Mouse (Mus musculus) ES-E14 (cell line): Measurements from ENCODE around the gene Crx. TPM values are rescaled to one million over a fixed set of nuclear protein-coding genes. Genes with fewer than 3 reads are reported as not detected.

Experiments
- DNase-seq: peaks from one replicate; pipeline ENCODE4 v3.0.0-alpha.2; 2013; ENCODE audit warnings: low read depth, low spot score
- H3K27ac ChIP-seq: 2 replicates; pipeline ENCODE4 v1.5.1; 2012; ENCODE audit warnings: low read depth, mild to moderate bottlenecking, low read length, moderate library complexity, mixed read lengths; ENCODE audit not compliant: poor library complexity, insufficient read depth, severe bottlenecking
- H3K36me3 ChIP-seq: 2 replicates; pipeline ENCODE4 v1.6.1; 2012; ENCODE audit warnings: mild to moderate bottlenecking, low read length, moderate library complexity, mixed read lengths; ENCODE audit not compliant: control insufficient read depth, poor library complexity, insufficient read depth, severe bottlenecking
- H3K4me1 ChIP-seq, 2 experiments: fragments of 150-350 bp in 1 of 2; sonication (generic) in 1 of 2; 2 replicates each; pipeline ENCODE4 v1.6.1; 2012; ENCODE audit warnings: low read length in 2 of 2, mild to moderate bottlenecking in 1 of 2, mixed read lengths in 1 of 2; ENCODE audit not compliant: control insufficient read depth in 2 of 2, insufficient read depth in 2 of 2, poor library complexity in 1 of 2
- H3K4me3 ChIP-seq, 2 experiments: fragments of 150-350 bp in 1 of 2; sonication (generic) in 1 of 2; 2 replicates each; pipeline ENCODE4 v1.5.1; 2012; ENCODE audit warnings: low read length in 2 of 2, low read depth in 1 of 2, mild to moderate bottlenecking in 1 of 2, mixed read lengths in 1 of 2; ENCODE audit not compliant: insufficient read depth in 1 of 2, poor library complexity in 1 of 2, severe bottlenecking in 1 of 2
- H3K9ac ChIP-seq: 2 replicates; pipeline ENCODE4 v1.6.1; 2012; ENCODE audit warnings: low read depth, mild to moderate bottlenecking, low read length, mixed read lengths; ENCODE audit not compliant: poor library complexity, insufficient read depth, severe bottlenecking
- H3K9me3 ChIP-seq: fragments of 150-350 bp; sonication (generic); 2 replicates; pipeline ENCODE4 v1.6.1; 2012; ENCODE audit warnings: low read depth, mild to moderate bottlenecking, low read length; ENCODE audit not compliant: control insufficient read depth, insufficient read depth
- CHD2 ChIP-seq: IDR thresholded peaks from 2 replicates; pipeline ENCODE4 v1.6.1; 2014; ENCODE audit warnings: mild to moderate bottlenecking, low read depth, low read length, inconsistent platforms
- HCFC1 ChIP-seq: IDR thresholded peaks from 2 replicates; pipeline ENCODE4 v1.6.1; 2012; ENCODE audit warnings: low read length, inconsistent platforms, borderline replicate concordance; ENCODE audit not compliant: insufficient read depth
- MAFK ChIP-seq: IDR thresholded peaks from 2 replicates; pipeline ENCODE4 v1.6.1; 2014; ENCODE audit warnings: mild to moderate bottlenecking, low read depth, low read length, inconsistent platforms; ENCODE audit not compliant: insufficient read depth
- ZC3H11A ChIP-seq: IDR thresholded peaks from 2 replicates; pipeline ENCODE4 v1.6.1; 2012; ENCODE audit warnings: low read depth, mild to moderate bottlenecking, inconsistent platforms, low read length, borderline replicate concordance
- ZNF384 ChIP-seq: IDR thresholded peaks from 2 replicates; pipeline ENCODE4 v1.6.1; 2012; ENCODE audit warnings: low read depth, low read length, inconsistent platforms
- in situ Hi-C, 2 experiments: fragments of 600-800 bp; cut with MboI; formaldehyde crosslinking; loops; one replicate each; pipeline ENCODE4 v1.15.1; 2025; ENCODE audit warnings: low sequenced_read_pairs in 2 of 2, inconsistent platforms in 1 of 2; ENCODE audit not compliant: unreplicated experiment in 2 of 2
- total RNA-seq: library from RNA; depleted of rRNA; stranded (reverse); fragments of 300-350 nt; gene quantifications from 2 replicates; pipeline ENCODE4 v1.2.3, GENCODE M21; 2012

The Crx gene
- total RNA-seq, 1 experiment, result not detected

DNA sequence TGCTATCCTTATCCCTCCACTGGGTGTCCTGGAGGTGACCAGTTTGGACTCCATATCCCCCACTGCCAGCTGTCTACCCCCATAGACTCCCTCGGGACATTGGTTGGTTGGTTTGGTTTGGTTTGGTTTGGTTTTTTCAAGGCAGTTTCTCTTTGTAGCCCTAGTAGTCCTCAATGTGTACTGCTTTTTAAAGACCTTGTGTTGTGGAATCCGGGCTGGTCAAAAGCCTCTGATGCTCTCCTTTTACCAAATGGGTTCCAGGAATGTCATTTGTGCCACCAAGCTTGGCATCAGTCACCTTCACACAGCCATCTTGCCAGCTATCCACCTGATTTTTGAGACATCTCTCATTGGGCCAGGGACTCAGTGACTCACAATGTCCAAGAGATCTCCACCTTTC is 35.0 kb upstream of the Crx start:
- peaks cover 0 to 9% of the 10 kb centered on the region in 2 experiments; a peak in 1 of 4 replicates for H3K4me1 ChIP-seq
- in situ Hi-C loops, result no loop called here
- no peak overlapping the region for H3K9ac ChIP-seq
- H3K27ac ChIP-seq, result no peak overlapping the region
- H3K4me3 ChIP-seq, result no peak overlapping the region
- DNase-seq, result no peak
- no peak for TF ChIP-seq CHD2
- no peak for TF ChIP-seq ZC3H11A
- TF ChIP-seq HCFC1, result no peak
- no peak for TF ChIP-seq MAFK
- H3K9me3 ChIP-seq, result no peaks in the 10 kb centered on the region
- H3K36me3 ChIP-seq, result peaks cover 21% of the 10 kb centered on the region

DNA sequence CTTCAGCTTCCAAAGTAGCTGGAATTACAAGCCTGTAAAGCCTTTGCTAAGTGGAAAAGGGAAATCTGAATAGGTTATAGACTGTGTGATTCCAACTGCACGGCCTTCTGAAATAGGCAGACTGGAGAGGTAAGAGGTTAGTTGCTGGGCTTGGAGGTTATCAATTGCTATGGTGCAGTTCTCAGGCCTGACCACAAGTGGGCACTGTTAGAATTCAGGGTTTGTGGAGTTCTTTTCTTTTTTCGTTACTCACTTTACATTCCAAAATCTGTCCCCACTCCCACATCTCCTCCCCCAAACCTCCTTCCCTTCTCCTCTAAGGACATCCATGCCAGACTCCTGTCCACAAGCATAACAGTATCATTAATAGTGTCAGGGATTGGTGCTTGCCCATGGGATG is 34.5 kb upstream of the Crx start:
- Histone ChIP-seq H3K27ac (no peak overlapping the region), H3K9ac (no peak overlapping the region), H3K4me3 (no peak overlapping the region), H3K36me3 (peaks cover 17% of the 10 kb centered on the region), H3K9me3 (no peaks in the 10 kb centered on the region), H3K4me1 (peaks cover 0 to 6% of the 10 kb centered on the region in 2 experiments; a peak in 1 of 4 replicates)
- no peak for TF ChIP-seq ZC3H11A
- no peak for TF ChIP-seq HCFC1
- no peak for TF ChIP-seq CHD2
- no peak for TF ChIP-seq MAFK
- TF ChIP-seq ZNF384, result no peak
- peak; percentile 74 for DNase-seq
- in situ Hi-C loops, result no loop called here

DNA sequence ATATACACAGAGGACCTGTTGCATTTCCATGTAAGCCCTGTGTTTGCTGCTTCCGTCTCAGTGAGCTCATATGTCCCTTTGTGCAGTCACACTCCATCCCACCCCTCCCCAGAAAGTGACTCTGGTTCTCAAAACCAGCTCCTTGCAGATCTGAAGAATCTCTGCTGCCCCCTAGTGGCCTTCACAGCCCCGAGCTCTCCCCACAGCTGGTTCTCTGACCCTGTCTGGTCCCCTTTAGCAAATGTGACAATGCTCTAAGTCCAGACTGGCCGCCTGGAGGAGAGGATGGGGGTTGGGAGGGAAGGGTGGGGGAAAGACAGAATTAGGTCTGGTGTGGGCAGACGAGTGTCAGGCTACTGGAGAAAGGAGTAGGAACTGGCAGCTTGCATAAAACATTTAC is 32.4 kb upstream of the Crx start:
- H3K36me3 ChIP-seq, result peaks cover 6% of the 10 kb centered on the region
- TF ChIP-seq CHD2, result no peak
- no peak for TF ChIP-seq MAFK
- peak; percentile 51; the same call in 1 of the 2 replicates for TF ChIP-seq ZC3H11A
- TF ChIP-seq HCFC1, result no peak
- H3K4me1 ChIP-seq, result peaks cover 0 to 2% of the 10 kb centered on the region in 2 experiments; a peak in 1 of 4 replicates
- DNase-seq, result peak; percentile 94
- H3K9ac ChIP-seq, result no peak overlapping the region
- no peaks in the 10 kb centered on the region for H3K9me3 ChIP-seq
- H3K4me3 ChIP-seq, result no peak overlapping the region
- in situ Hi-C loops, result no loop called here
- H3K27ac ChIP-seq, result no peak overlapping the region

DNA sequence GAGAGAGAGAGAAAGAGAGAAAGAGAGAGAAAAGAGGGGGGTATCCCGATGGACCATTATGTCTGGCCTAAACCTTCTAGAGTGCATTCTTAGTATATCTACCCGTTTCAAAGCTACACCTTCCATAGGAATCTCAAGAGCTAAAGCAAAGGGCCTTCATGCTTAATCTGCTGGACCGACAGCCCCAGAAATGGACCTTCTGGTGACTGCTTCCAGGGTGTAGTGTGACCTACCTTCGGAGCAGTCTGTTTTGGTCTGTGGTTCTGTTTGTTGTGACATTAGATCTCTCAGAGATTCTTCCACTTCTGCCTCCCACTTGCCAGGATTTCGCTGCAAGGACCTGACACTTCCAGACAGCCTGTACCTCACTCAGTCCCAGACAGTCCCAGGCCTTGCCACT is 30.8 kb upstream of the Crx start:
- Histone ChIP-seq H3K4me1 (no peaks in the 10 kb centered on the region), H3K9ac (no peak overlapping the region), H3K4me3 (no peak overlapping the region), H3K27ac (no peak overlapping the region), H3K36me3 (no peaks in the 10 kb centered on the region), H3K9me3 (no peaks in the 10 kb centered on the region)
- TF ChIP-seq HCFC1 (no peak), ZNF384 (no peak)
- in situ Hi-C loops, result no loop called here
- DNase-seq, result no peak

DNA sequence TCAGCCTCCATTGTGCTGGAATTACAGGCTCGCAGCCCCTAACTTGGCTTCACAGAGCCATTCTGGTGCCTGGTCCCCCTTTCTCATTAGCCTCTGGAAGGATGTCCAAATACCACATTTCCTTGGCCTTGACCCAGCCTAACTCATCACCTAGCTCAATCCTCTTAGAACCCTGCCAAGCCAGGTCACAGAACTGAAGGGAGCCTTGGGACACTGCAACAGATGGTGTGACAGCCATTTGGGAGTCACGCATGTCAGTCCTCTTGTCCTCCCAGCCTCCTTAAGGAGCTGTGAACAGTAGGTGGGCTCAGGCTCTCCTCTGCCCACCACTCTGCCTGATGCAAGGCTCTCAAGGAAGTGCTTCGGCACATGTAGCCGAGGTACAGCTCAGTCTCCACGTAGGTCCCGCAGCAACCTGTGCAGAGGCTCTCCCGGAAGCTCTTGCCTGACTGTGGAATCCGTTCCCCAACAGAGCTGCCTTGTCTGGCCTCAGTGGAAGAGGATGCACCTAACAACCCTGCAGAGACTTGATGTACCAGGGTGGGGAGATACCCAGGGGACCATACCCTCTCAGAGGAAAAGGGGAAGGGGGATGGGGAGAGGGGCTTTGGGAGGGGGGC is 28.3 kb upstream of the Crx start:
- no peak for TF ChIP-seq ZNF384
- TF ChIP-seq CHD2, result no peak
- TF ChIP-seq ZC3H11A, result no peak
- TF ChIP-seq HCFC1, result no peak
- no peak for TF ChIP-seq MAFK
- DNase-seq, result no peak
- no peak overlapping the region for H3K27ac ChIP-seq
- in situ Hi-C loops, result no loop called here
- H3K36me3 ChIP-seq, result no peaks in the 10 kb centered on the region
- no peak overlapping the region for H3K4me3 ChIP-seq
- no peaks in the 10 kb centered on the region for H3K9me3 ChIP-seq
- H3K9ac ChIP-seq, result no peak overlapping the region
- H3K4me1 ChIP-seq, result no peaks in the 10 kb centered on the region
